Mouse (Mus musculus): ENCODE data around the gene Trim3. TPM values are rescaled to one million over a fixed set of nuclear protein-coding genes. Genes with fewer than 3 reads are reported as not detected.

Trim3 gene
- total RNA-seq, 1 experiment from 2014 or later, result 7.5 TPM

DNA sequence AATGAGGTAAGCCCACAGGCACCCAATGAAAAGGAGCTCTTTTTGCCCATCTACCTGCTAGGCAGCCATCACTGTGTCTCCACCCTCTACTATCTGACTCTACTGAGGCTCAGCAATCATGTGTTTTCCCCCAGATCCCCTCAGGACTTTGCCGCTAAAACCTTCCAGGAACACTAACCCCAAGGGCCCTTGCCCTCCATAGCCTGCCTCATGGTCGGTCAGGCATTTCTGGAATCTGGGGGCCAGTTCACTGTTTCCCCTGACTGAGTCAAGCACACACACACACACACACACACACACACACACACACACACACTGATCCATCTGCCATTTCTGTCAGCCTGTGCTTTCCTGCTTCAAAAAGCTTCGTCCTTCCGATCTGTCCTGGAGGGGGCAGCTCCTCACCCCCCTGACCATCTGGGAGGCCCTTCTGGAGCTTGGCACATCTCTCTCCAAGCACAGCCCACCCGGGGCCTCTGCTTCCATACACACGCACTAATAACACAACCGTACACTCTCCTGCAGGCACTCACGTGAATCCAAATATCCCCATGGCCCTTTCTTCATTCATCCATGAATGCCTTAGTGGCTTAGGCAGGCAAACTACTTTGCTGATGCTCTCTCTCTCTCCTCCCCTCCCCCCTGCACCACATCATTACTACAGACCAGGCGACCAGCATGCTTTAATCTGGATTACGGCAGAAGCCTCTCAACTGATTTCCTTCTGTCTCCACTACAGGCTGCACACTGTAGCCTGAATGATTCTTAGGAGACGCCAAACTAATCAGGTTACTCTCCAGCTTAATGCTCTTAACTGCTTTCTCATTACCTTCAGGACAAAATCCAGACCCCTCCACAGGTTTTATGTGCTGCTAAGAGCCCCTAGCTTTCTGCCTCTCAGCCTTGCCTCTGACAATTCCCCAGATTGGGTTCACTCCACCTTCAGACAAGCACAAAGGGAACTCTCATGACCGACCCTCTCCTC is 63.6 kb downstream of the Trim3 start:
- ATAC-seq (replicated peaks in 1 of 2; ENCODE audit: insufficient read depth in 1 of 2, low FRiP score in 2 of 2, low TSS enrichment in 1 of 2, low read depth in 1 of 2, poor library complexity in 2 of 2, severe bottlenecking in 2 of 2), result no peak

DNA sequence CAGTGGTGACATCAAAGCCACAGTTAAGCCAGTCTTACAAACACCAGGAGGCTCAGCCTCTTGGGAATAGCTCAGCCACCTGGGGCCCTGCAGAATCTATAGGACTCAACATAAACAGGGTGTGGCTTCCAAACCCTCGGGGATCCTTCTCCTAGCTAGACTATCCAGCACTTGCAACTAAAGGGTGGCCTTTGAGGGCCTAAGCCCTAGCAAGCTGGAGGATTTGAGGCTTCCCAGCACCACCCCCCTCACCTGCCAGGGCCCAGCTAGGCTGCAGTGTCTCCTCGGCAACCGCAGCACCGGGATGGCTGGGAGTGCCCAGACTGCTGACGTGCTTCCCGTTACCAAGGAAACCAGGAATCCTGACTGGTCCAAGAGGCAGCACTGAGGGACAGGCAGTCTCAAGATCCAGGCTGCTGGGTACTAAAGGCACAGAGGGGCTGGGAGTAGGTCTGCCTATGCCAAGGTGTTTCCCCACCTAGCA is 64.3 kb downstream of the Trim3 start:
- no peak for ATAC-seq (replicated peaks in 1 of 2; ENCODE audit: insufficient read depth in 1 of 2, low FRiP score in 2 of 2, low TSS enrichment in 1 of 2, low read depth in 1 of 2, poor library complexity in 2 of 2, severe bottlenecking in 2 of 2)

DNA sequence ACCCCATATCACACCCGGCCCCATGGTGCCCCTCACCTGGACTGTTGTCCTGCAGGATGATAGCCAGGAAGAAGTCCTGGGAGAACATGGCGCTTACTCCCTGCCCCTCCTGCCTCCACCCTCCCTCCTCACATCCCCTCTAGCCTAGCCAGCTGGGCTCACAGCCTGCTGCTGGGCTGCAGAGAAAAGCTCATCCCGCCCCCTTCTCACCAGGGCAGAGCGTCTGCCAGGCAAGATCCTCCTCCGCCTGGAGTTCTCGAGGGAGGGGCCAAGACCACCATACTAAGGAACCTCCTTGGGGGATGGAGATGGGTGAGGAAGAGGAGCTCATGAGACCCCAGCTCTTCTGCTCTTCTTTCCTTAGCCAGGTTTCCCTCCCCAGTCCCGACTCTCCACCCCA is 64.8 kb downstream of the Trim3 start:
- ATAC-seq (replicated peaks in 1 of 2; ENCODE audit: insufficient read depth in 1 of 2, low FRiP score in 2 of 2, low TSS enrichment in 1 of 2, low read depth in 1 of 2, poor library complexity in 2 of 2, severe bottlenecking in 2 of 2), result no peak

DNA sequence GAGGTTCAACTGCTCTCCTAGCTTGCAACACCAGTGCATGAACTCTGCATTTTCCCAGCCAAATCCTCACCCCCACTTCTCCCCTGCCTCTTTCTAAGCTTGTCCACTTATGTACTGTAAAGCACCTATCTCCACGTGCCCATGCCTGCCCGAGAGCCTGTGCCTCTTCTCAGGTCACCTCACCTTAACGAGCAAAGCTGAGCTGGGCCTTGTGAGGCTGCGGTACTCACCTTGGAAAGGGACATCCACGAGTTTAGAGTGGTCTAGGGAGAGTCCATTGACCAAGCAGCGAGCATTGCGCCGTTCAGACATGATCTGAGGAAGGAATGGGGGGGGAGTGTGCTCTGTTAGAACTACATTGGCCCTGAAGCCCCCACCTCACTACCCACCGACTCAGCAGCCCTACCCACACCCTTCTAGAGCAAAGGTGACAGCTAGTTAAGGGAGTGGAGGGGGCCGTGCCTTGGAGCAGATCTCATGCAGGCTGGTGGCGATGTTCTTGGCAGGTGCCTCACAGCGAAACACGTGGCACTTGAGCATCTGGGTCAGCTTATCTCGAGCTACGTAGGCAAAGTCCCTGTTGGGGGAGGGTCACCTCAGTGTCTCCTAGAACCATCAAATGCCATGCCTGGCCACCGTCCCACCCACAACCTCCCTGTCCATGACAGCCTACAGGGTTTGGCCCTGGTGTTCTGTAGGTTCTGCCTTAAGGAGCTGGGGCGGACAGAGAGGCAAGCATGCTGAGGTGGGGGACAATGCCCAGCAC is 68.1 kb downstream of the Trim3 start:
- ATAC-seq (replicated peaks in 1 of 2; ENCODE audit: insufficient read depth in 1 of 2, low FRiP score in 2 of 2, low TSS enrichment in 1 of 2, low read depth in 1 of 2, poor library complexity in 2 of 2, severe bottlenecking in 2 of 2), result no peak

DNA sequence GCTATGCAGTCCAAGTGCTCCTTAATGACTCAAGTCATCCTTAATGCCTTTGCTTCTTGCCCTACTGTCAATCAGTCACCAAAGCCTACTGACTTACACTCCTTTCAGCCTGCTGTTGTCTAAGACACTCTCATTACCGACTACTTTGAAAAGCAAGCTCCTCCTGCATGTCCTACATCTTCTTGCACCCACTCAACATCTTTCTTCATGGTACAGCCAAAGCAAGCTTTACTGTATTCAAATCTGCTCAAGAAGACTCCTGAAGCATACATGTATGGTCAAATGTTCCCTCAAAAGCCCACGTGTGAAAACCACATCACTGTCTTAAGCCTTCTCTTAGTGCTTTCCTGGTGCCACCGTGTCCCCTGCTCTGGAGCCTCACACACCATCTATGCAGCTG is 70.0 kb downstream of the Trim3 start:
- ATAC-seq (replicated peaks in 1 of 2; ENCODE audit: insufficient read depth in 1 of 2, low FRiP score in 2 of 2, low TSS enrichment in 1 of 2, low read depth in 1 of 2, poor library complexity in 2 of 2, severe bottlenecking in 2 of 2), result no peak

DNA sequence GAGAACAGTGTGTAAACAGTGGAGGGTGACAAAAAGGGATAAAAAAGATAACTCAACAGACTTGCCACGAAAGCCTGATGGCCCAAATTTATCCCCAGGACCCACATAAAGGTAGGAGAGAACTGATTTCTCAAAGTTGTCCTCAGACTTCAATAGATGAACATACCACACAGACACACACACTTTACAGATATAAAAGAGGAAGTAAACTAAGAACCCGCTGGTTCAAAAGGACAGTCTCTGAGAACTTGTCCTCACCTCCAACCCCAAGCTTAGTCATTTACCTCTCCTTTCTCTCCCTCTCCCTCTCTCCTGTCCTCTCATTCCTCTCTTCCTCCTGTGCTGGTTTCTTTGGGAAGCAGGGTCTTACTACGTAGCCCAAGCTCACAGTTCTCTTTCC is 71.1 kb downstream of the Trim3 start:
- peak; percentile 54 to 61; a peak in 2 of 4 replicates for ATAC-seq (replicated peaks in 1 of 2; ENCODE audit: insufficient read depth in 1 of 2, low FRiP score in 2 of 2, low TSS enrichment in 1 of 2, low read depth in 1 of 2, poor library complexity in 2 of 2, severe bottlenecking in 2 of 2)

DNA sequence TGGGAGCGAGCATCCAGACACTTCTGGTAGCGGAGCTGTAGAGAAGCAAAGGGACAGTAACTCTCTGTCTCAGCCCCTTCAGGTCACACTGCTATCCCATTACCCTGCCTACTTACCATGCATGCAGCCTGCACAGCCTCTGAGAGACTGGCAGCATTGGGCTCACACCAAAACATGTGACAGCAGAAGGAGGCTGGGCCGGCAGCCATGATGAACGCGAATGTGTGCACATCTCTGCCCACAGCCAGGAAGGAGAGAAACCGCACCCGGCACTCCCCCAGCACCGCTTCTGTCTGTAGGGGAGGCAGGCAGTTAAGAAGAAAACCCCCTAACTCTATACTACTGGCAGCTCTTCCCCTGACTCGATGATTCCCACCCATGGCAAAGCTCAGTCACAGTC is 74.4 kb downstream of the Trim3 start:
- no peak for ATAC-seq (replicated peaks in 1 of 2; ENCODE audit: insufficient read depth in 1 of 2, low FRiP score in 2 of 2, low TSS enrichment in 1 of 2, low read depth in 1 of 2, poor library complexity in 2 of 2, severe bottlenecking in 2 of 2)

DNA sequence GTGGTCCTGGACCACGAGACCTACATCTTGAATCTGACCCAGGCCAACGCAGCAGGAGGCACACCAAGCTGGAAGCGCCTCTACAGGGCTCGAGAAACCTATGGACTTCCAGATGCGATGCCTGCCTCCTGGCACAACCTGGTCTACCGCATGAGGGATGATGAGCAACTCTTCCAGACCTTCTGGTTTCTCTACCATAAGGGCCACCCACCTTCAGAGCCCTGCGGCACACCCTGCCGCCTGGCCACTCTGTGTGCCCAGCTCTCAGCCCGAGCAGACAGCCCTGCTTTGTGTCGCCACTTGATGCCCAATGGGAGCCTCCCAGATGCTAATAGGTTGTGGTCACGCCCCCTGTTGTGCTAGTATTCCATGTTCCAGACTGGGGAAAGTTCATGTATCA is 75.7 kb downstream of the Trim3 start:
- no peak for ATAC-seq (replicated peaks in 1 of 2; ENCODE audit: insufficient read depth in 1 of 2, low FRiP score in 2 of 2, low TSS enrichment in 1 of 2, low read depth in 1 of 2, poor library complexity in 2 of 2, severe bottlenecking in 2 of 2)

DNA sequence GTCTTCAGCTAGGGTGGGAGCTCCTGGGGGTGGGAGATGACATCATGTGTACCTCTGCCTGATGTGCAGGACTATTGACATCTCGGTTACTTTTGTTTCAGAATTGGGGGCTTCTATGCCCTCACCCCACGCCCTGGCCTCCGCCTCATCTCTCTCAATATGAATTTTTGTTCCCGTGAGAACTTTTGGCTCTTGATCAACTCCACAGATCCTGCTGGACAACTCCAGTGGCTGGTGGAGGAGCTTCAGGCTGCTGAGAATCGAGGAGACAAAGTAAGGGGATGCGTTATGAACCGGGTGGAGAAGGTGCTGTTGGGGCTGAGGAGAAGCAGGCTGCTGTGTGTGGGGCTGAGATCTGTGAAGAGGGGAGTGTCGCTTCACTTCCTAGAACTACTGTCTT is 77.0 kb downstream of the Trim3 start:
- no peak for ATAC-seq (replicated peaks in 1 of 2; ENCODE audit: insufficient read depth in 1 of 2, low FRiP score in 2 of 2, low TSS enrichment in 1 of 2, low read depth in 1 of 2, poor library complexity in 2 of 2, severe bottlenecking in 2 of 2)

DNA sequence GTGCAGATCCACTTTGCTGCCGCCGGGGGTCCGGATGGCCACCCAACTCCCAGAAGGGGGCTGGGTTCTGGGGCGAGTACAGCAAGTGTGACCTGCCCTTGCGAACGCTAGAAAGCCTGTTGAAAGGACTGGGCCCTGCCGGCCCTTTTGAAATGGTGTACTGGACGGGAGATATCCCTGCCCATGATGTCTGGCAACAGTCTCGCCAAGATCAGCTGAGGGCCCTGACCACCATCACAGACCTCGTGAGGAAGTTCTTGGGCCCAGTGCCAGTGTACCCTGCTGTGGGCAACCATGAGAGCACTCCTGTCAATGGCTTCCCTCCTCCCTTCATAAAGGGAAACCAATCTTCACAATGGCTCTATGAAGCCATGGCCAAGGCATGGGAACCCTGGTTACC is 77.8 kb downstream of the Trim3 start:
- no peak for ATAC-seq (replicated peaks in 1 of 2; ENCODE audit: insufficient read depth in 1 of 2, low FRiP score in 2 of 2, low TSS enrichment in 1 of 2, low read depth in 1 of 2, poor library complexity in 2 of 2, severe bottlenecking in 2 of 2)

Other genes starting within 250 kb of the Trim3 start
- gene Fam160a2, start 233.5 kb downstream of the Trim3 start, total RNA-seq (2017), result 13.2 and 15.8 TPM in 2 replicates
- not detected in 2 replicates for gene Cnga4, start 229.0 kb downstream of the Trim3 start, total RNA-seq (2017)
- gene Cckbr, start 207.8 kb downstream of the Trim3 start, total RNA-seq (2017), result not detected in 2 replicates
- 5.6 and 7.2 TPM in 2 replicates for gene Cavin3, start 151.3 kb downstream of the Trim3 start, total RNA-seq (2017)
- 11.0 and 17.9 TPM in 2 replicates for gene Smpd1, start 79.2 kb downstream of the Trim3 start, total RNA-seq (2017)
- 5.9 and 9.5 TPM in 2 replicates for gene Apbb1, start 51.9 kb downstream of the Trim3 start, total RNA-seq (2017)
- not detected in 2 replicates for gene Hpx, start 33.4 kb downstream of the Trim3 start, total RNA-seq (2017)
- gene Timm10b, start 6.5 kb upstream of the Trim3 start, total RNA-seq (2017), result 40.5 and 55.8 TPM in 2 replicates
- 25.1 and 50.5 TPM in 2 replicates for gene Arfip2, start 6.8 kb upstream of the Trim3 start, total RNA-seq (2017)
- 1.2 and 4.6 TPM in 2 replicates for gene Gm45799, start 7.0 kb upstream of the Trim3 start, total RNA-seq (2017)
- gene Dnhd1, start 17.3 kb upstream of the Trim3 start, total RNA-seq (2017), result 4.3 and 4.8 TPM in 2 replicates
- gene Ilk, start 103.0 kb upstream of the Trim3 start, total RNA-seq (2017), result 92.3 and 101 TPM in 2 replicates
- gene Rrp8, start 103.8 kb upstream of the Trim3 start, total RNA-seq (2017), result 17.5 and 34.8 TPM in 2 replicates
- gene Taf10, start 110.8 kb upstream of the Trim3 start, total RNA-seq (2017), result 132 and 162 TPM in 2 replicates
- gene Tpp1, start 118.7 kb upstream of the Trim3 start, total RNA-seq (2017), result 22.1 and 27.4 TPM in 2 replicates
- gene Dchs1, start 154.1 kb upstream of the Trim3 start, total RNA-seq (2017), result not detected in 2 replicates
- 43.5 and 55.5 TPM in 2 replicates for gene Mrpl17, start 177.5 kb upstream of the Trim3 start, total RNA-seq (2017)